40 mouse cellular contexts compared by ENCODE assay signal in the genomic region with DNA sequence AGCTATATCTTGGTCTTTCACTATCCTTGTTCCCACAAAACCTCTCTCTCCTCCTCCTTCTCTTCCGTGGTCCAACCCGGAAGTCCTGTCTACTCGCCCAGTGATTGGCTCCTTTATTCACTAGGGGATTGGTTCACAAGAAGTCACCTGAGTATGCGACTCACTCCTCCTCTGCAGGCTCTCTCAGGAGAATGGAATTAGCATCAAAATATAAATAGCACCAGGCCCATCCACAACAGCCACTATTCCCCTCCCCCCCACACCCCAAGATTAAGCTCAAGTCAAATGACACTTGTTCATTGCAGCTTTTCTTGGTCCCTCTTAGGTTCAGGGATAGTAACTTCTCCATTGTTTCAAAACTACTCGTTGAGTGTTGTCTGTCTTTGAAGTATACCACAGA. TPM values are rescaled to one million over a fixed set of nuclear protein-coding genes. Genes with fewer than 3 reads are reported as not detected.
"Had no signal": no experiment of that assay in that cellular context is flagged by ENCODE, and none has a peak within 500 bp of the region (broad histone marks: within the 10 kb centered on the region; RNA-seq: fewer than 3 reads in every experiment).

No protein-coding gene starts in this region.

- DNase-seq: gastrocnemius, postnatal 14 days; gastrocnemius, postnatal 36 days; heart, adult 18-20 months; heart, postnatal 10 days; heart, postnatal 36 days; kidney, adult 11 months; kidney, adult 2 months; kidney, adult 9 months; kidney, postnatal 10 days; kidney, postnatal 25 days; kidney, postnatal 4 days; liver; liver, embryonic 13.5 days; liver, postnatal 0 days had no signal

- H3K9me3 ChIP-seq: heart, embryonic 10.5 days; heart, embryonic 12.5 days; intestine, embryonic 15.5 days; limb, embryonic 10.5 days; limb, embryonic 12.5 days; liver, embryonic 13.5 days; liver, embryonic 15.5 days had no signal

- H3K4me2 ChIP-seq: heart, embryonic 12.5 days; hindbrain, embryonic 14.5 days; intestine, embryonic 15.5 days; limb, embryonic 12.5 days; liver, embryonic 11.5 days; liver, embryonic 13.5 days; liver, embryonic 15.5 days had no signal

- H3K27ac ChIP-seq: heart, embryonic 10.5 days; hindbrain, embryonic 14.5 days; intestine, embryonic 15.5 days; layer of hippocampus, adult 2 months; left cerebral cortex, adult 2 months; limb, embryonic 10.5 days; limb, embryonic 12.5 days; liver, embryonic 13.5 days; liver, embryonic 15.5 days had no signal

- ATAC-seq: hindbrain, embryonic 16.5 days; inflammation-experienced regulatory T-cells, adult 6 months; intestine, embryonic 15.5 days; liver, postnatal 0 days had no signal

- H3K9ac ChIP-seq: heart, embryonic 12.5 days; hindbrain, embryonic 14.5 days; intestine, embryonic 15.5 days; limb, embryonic 12.5 days; liver, embryonic 13.5 days; liver, embryonic 15.5 days; liver, postnatal 0 days had no signal

- H3K27me3 ChIP-seq: heart, embryonic 12.5 days; intestine, embryonic 15.5 days; limb, embryonic 12.5 days; liver, embryonic 13.5 days; liver, embryonic 15.5 days had no signal

- H3K36me3 ChIP-seq: heart, embryonic 10.5 days; heart, embryonic 12.5 days; intestine, embryonic 15.5 days; limb, embryonic 10.5 days; limb, embryonic 12.5 days; liver, embryonic 13.5 days; liver, embryonic 15.5 days had no signal

- H3K4me1 ChIP-seq: heart, embryonic 10.5 days; heart, embryonic 12.5 days; intestine, embryonic 15.5 days; limb, embryonic 10.5 days; limb, embryonic 12.5 days; liver, embryonic 13.5 days; liver, embryonic 15.5 days had no signal

- H3K4me3 ChIP-seq: heart, embryonic 10.5 days; heart, embryonic 12.5 days; intestine, embryonic 15.5 days; layer of hippocampus, adult 2 months; left cerebral cortex, adult 2 months; limb, embryonic 10.5 days; limb, embryonic 12.5 days; liver, embryonic 13.5 days; liver, embryonic 15.5 days had no signal

RNA-seq across cellular contexts. Expression of gene Gm11042, which starts 5.8 kb away (rescaled TPM):
- total RNA-seq: gastrocnemius, adult 18-20 months; gastrocnemius, adult 8-10 months; gastrocnemius, postnatal 14 days; gastrocnemius, postnatal 36 days; heart, adult 18-20 months; heart, adult 8-10 months; heart, postnatal 10 days; heart, postnatal 36 days; hematopoietic stem cell, adult 5-6 weeks; layer of hippocampus, adult 2 months; layer of hippocampus, postnatal 10 days; layer of hippocampus, postnatal 25 days; left cerebral cortex, adult 2 months; left cerebral cortex, postnatal 14 days; left cerebral cortex, postnatal 36 days had no signal
- polyA plus RNA-seq: gonadal fat pad, adult 2 months; heart, embryonic 10.5 days; heart, embryonic 12.5 days; heart, embryonic 14.5 days; heart, embryonic 16.5 days; hindbrain, embryonic 11.5 days; hindbrain, embryonic 14.5 days; hindbrain, embryonic 16.5 days; inflammation-experienced regulatory T-cells, adult 6 months; intestine, embryonic 15.5 days; kidney, adult 2 months; kidney, embryonic 16.5 days; limb, embryonic 10.5 days; limb, embryonic 12.5 days; limb, embryonic 14.5 days; liver, embryonic 11.5 days; liver, embryonic 13.5 days; liver, embryonic 15.5 days; liver, postnatal 0 days had no signal
